Mouse (Mus musculus) stomach, postnatal 0 days (tissue): ENCODE measurements around the gene Gm15107. TPM values are rescaled to one million over a fixed set of nuclear protein-coding genes. Genes with fewer than 3 reads are reported as not detected.
"Not testable (repeated sequence)": the region's sequence is repeated elsewhere in the genome, so short reads cannot be mapped to it uniquely, and the experiment has no call there.

Source experiments
- ATAC-seq: fragments of 200-750 bp; cut with Nextera tagmentation; 2 replicates; pipeline ENCODE4 v1.8.0; 2017; ENCODE audit not compliant: low FRiP score, low TSS enrichment
- DNase-seq: peaks from one replicate; pipeline ENCODE4 v3.0.0-alpha.2; 2016; ENCODE audit warnings: low spot score
- H3K27ac ChIP-seq: fragments of 300-500 bp; sonication (generic); replicated peaks from 2 replicates; pipeline ENCODE4 v1.5.1; 2014; ENCODE audit warnings: mild to moderate bottlenecking, control low read depth
- H3K27me3 ChIP-seq: fragments of 300-500 bp; sonication (generic); 2 replicates; pipeline ENCODE4 v1.6.1; 2014; ENCODE audit warnings: low read length; ENCODE audit not compliant: control insufficient read depth, insufficient read depth
- H3K36me3 ChIP-seq: fragments of 300-500 bp; sonication (generic); 2 replicates; pipeline ENCODE4 v1.6.1; 2014; ENCODE audit warnings: low read length, mixed read lengths; ENCODE audit not compliant: control insufficient read depth, insufficient read depth
- H3K4me1 ChIP-seq: fragments of 300-500 bp; sonication (generic); replicated peaks from 2 replicates; pipeline ENCODE4 v1.6.1; 2014; ENCODE audit warnings: antibody characterized with exemption; ENCODE audit not compliant: control insufficient read depth, insufficient read depth
- H3K4me2 ChIP-seq: fragments of 300-500 bp; sonication (generic); replicated peaks from 2 replicates; pipeline ENCODE4 v1.6.1; 2014; ENCODE audit warnings: low read depth, mild to moderate bottlenecking, control low read depth, moderate library complexity
- H3K4me3 ChIP-seq: fragments of 300-500 bp; sonication (generic); 2 replicates; pipeline ENCODE4 v1.5.1; 2014; ENCODE audit warnings: low read depth, low read length, control low read depth
- H3K9ac ChIP-seq: fragments of 300-500 bp; sonication (generic); 2 replicates; pipeline ENCODE4 v1.6.1; 2014; ENCODE audit warnings: mild to moderate bottlenecking, low read length, control low read depth, mixed read lengths
- H3K9me3 ChIP-seq: fragments of 300-500 bp; sonication (generic); 2 replicates; pipeline ENCODE4 v1.6.1; 2016; ENCODE audit warnings: low read length; ENCODE audit not compliant: control insufficient read depth
- WGBS: fragments of 180-500 bp; shearing (Covaris S2); extraction: QIAGEN DNeasy Blood & Tissue Kit; methylation state at CpG from one replicate; pipeline ENCODE4 v1.1.7; 2014; 5-methylcytosine and 5-hydroxymethylcytosine counted together
- polyA plus RNA-seq: library from polyadenylated mRNA; unstranded; fragments of >200 nt; fragmentation: Nextera tagmentation; extraction: Ambion mirVana; gene quantifications from 2 replicates; pipeline ENCODE4 v1.2.1, GENCODE M21; 2015

Gm15107 gene
- polyA plus RNA-seq, result not detected in 2 replicates

DNA sequence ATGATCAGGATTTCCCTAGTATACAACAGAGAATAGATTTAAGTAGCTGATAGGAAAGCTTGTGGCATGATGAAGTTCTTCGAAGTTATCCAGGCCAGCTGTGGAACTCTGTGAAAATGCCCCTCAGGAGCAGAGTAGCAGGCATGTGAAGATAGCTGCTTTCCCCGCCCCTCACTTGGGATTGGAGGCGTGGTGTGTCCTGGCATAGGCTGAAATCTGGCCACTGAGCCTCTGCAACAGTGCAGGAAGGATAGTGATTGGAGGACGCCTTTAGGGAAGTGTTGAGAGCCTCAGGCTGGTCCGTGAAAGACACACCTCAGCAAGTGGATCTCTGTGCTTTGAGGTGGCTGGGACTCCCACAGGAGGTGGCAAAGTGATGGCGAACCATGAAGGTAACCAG, at the start of gene Gm15107:
Gm15107 (plus strand) TSS at position 301 of the 400 bp plus-strand sequence.
- not testable (repeated sequence) for H3K27ac ChIP-seq, H3K4me2 ChIP-seq, ATAC-seq, H3K4me1 ChIP-seq, H3K27me3 ChIP-seq, H3K9ac ChIP-seq, H3K4me3 ChIP-seq, H3K36me3 ChIP-seq, DNase-seq, H3K9me3 ChIP-seq
- 88% methylated on average over 1 of the region's 6 CpGs for WGBS

Other genes starting within 250 kb of the Gm15107 start
- not detected in 2 replicates for gene Gm15080, start 187.7 kb upstream of the Gm15107 start, polyA plus RNA-seq